Mouse (Mus musculus): Measurements from ENCODE around the gene Rabep2.

Gene Rabep2

DNA sequence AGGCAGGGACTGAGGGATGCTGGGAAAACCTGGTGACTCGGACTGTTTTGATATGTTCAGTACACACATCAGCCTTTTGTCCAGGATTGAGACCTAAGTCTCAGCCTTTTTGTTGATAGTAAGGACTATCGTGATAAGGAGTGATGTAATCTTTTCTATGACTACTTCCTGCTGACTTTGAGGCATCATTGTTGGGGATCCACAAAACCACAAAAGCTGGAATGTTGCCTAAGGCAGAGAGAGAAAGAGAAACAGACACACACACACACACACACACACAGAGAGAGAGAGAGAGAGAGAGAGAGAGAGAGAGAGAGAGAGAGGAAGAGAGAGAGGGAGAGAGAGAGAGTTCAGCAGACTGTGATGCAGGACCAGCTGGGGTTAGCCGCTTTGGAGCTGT is 10.1 kb upstream of the Rabep2 start:
- CTCF ChIA-PET: interaction anchor here in 2 of 4 experiments (0.9 to 1.0 kb wide), 2 partner anchors 19 kb away, joined by 3 read pairs; no protein-coding TSS in a partner anchor
- POLR2A ChIA-PET: interaction anchor here in 3 of 4 experiments (0.6 to 1.5 kb wide), 3 partner anchors 11 to 149 kb away, joined by 3 read pairs; no protein-coding TSS in a partner anchor

DNA sequence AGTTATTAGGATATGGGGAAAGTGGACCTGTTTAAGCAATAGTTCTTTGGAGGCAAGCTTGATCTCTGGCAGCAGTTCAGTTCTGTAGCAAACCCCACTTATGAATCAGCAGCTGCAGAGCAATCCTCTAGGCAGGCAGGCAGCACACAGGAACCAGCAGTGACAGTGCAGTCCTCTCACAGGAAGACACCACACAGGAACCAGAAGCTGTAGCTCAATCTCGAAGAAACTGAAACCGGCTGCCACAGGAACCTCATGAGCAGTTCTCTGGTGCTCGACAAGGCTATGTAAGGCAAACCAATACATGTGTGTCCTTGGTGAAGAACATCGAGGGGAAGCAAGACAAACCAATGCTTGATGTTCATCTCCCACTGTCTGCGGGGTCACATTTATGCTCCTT is 6.8 kb upstream of the Rabep2 start:
- ChIA-PET POLR2A (no interaction called here), CTCF (interaction anchor here in 2 of 4 experiments (0.6 to 1.5 kb wide), 2 partner anchors 16 to 325 kb away, joined by 4 to 7 read pairs; no protein-coding TSS in a partner anchor)

DNA sequence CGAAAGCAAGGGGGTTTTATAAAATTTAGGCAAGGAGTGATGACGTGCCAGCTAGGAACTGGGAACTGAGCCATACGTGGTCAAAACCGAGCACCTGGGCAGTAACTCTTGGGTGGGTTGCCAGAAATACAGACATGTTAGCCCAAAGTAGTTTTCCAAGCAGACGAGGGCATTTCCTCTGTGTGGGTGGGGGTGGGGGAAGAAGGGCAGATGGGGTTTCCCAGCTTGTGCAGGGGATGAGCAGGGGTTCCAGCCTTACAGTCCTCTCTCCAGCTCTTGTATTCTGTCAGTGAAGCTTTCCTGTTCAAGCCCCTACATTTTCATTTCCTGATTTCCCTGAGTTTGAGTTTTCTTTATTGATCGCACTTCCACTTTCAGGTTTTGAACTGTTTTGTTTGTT is 4.4 kb upstream of the Rabep2 start:
- ChIA-PET POLR2A (interaction anchor here in 1 of 4 experiments (1.2 kb wide), 1 partner anchor 65 kb away, joined by 3 read pairs; no protein-coding TSS in a partner anchor), CTCF (interaction anchor here in 1 of 4 experiments (1.4 kb wide), 1 partner anchor 25 kb away, joined by 4 read pairs; no protein-coding TSS in a partner anchor)

DNA sequence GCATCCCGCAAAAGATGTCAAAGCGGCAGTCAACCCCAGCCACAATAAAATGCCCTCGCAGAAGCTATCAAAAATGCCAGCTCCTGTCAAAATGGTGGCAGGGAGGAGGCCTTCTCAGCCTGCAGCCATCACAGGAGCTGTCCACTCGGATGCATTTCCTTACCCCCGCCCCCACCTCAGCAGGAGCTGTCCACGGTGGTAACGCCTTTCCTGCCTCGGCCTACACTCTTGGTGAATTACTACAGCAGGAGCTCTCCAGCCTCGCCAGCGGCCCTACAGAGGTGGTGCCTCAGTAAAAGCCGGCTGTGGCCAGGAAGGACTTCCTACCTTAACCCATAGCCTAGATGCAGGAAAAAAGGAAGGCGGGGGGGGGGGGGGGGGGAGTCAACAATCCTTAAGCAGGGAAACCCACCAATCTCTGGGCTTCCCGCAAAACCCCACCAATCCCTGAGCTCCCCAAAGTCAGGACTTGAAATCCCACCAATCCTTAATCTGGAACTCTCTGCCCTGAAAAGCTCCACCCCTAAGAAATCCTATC is 1.2 kb upstream of the Rabep2 start:
- POLR2A ChIA-PET: interaction anchor here (0.6 to 2.8 kb wide), 72 partner anchors 9 to 1449 kb away, joined by 3 to 22 read pairs (median 4); partner anchors contain the start of genes Spns1 (in 4 of the 4), Sh2b1 (in 3 of the 4), Cd19 (in 2 of the 4) and Atp2a1 (in 1 of the 4)
- CTCF ChIA-PET: interaction anchor here (0.5 to 1.9 kb wide), 32 partner anchors 9 to 941 kb away, joined by 3 to 21 read pairs (median 6); partner anchors contain the start of genes Sh2b1 (in 2 of the 4), Nfatc2ip (in 1 of the 4), Pagr1a (in 1 of the 4) and Spns1 (in 1 of the 4)

DNA sequence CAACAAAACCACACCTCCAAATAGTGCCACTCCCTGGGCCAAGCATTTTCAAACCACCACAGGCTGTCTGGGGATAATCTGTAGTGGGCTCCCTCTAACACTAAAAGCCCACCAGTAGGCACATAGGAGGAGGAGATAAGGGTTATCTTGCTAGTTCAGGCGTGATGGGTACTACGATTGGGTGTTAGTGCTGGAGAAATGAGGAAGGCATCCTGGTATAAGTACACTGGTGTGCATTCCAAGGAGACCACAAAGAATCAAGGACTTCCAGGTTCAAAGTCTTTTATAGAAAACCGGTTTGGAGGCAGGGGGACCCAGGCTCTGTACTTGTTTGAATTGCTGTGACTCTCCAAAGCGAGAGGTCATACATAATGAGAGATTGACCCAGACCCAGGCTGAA is 405 bp upstream of the Rabep2 start:
- ChIA-PET POLR2A (interaction anchor here in 3 of 4 experiments (0.6 to 2.8 kb wide), 49 partner anchors 8 to 961 kb away, joined by 3 to 22 read pairs (median 5); partner anchors contain the start of genes Sh2b1 (in 3 of the 3), Cd19 (in 2 of the 3), Spns1 (in 2 of the 3) and Atp2a1 (in 1 of the 3)), CTCF (interaction anchor here (0.6 to 1.9 kb wide), 18 partner anchors 8 to 940 kb away, joined by 3 to 21 read pairs (median 6); partner anchors contain the start of genes Pagr1a (in 1 of the 4) and Sh2b1 (in 1 of the 4))

DNA sequence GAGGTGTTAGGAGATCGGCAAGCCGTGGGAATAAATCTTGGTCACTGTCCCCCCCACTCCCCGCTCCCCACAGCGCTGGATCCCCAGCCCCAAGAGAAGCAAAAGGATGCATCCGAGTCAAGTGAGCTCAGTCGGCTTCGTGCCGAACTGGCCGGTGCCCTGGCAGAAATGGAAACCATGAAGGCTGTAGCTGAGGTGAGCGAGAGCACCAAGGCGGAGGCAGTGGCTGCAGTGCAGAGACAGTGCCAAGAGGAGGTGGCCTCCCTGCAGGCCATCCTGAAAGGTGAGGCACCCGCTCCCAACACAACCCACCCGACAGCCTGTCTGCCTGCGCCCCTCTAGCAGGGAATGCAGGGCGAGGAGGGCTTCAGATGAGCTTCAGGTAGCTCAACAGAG is 942 bp downstream of the Rabep2 start:
- ChIA-PET CTCF (interaction anchor here in 2 of 4 experiments (1.0 to 1.1 kb wide), 2 partner anchors 30 kb away, joined by 3 read pairs; no protein-coding TSS in a partner anchor), POLR2A (interaction anchor here (0.6 to 2.8 kb wide), 11 partner anchors 10 to 720 kb away, joined by 3 to 21 read pairs (median 3); partner anchors contain the start of genes Sh2b1 (in 1 of the 4) and Spns1 (in 1 of the 4))

DNA sequence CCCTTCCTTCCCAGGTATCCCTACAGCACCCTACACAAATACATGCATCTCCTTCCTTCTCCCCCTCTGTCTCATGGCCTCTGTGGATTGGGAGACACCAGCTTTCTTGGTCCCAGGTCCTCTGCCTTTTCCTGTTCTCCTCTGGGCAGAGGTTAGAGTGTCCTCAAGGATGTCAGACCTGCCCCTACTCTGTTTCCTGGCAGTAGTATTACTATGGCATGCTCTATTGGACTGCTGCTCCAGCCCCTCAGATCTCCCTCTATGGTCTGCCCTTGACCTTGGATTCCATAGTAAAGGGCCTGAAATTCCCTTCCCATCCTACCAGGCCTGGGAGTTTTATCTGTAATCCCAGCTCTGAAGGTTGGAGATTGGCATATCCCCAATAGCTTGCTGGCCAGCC is 1.6 kb downstream of the Rabep2 start:
- CTCF ChIA-PET: interaction anchor here in 2 of 4 experiments (0.7 to 1.0 kb wide), 2 partner anchors 30 to 38 kb away, joined by 3 to 7 read pairs; no protein-coding TSS in a partner anchor
- POLR2A ChIA-PET: interaction anchor here (0.6 to 1.7 kb wide), 12 partner anchors 9 to 721 kb away, joined by 3 to 5 read pairs (median 3); partner anchors contain the start of gene Spns1 (in 1 of the 4)

DNA sequence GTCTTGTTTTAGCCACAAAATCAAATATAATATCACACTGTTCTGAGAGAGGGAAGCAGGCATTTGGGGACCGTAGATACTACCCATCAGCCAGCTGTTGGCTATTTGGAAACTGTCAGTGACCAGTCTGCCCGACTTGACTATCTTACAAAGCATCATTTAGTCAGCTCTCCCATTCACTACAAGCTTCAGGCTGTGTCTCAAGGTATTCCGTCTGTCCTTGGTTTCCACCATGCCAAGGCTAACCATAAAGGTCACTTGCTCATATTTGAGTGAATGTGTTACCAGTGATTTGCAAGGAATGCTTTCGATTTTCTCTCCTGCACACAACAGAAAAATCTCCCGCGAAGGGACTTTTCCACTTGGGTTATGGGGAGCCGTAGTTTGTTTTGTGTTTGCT is 6.2 kb downstream of the Rabep2 start:
- POLR2A ChIA-PET: interaction anchor here in 2 of 4 experiments (1.3 to 1.7 kb wide), 4 partner anchors 40 to 67 kb away, joined by 4 to 6 read pairs (median 4); partner anchors contain the start of gene Sh2b1 (in 1 of the 2)
- CTCF ChIA-PET: interaction anchor here in 1 of 4 experiments (1.1 kb wide), 1 partner anchor 35 kb away, joined by 3 read pairs; no protein-coding TSS in a partner anchor

DNA sequence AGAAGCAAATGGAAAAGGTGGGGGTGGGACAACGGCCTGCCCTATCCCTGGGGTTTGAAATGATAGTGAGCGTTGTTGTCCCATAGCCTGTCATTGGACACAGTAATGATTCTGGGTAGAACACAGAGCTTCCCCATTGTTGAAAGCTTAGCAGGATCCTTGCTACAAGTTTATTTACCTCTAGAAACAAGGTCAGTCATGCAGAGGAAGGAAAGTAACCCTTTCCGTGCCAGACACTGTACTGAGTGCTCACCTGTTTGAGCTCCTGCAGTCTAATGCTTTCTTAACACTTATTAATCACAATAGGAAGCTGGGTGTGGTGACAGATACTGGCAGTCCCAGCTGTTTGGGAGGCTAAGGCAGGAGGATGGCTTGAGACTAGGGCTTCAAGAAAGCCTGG is 7.2 kb downstream of the Rabep2 start:
- ChIA-PET POLR2A (interaction anchor here in 3 of 4 experiments (0.6 to 3.7 kb wide), 18 partner anchors 8 to 140 kb away, joined by 3 to 21 read pairs (median 4); partner anchors contain the start of gene Sh2b1 (in 3 of the 3)), CTCF (interaction anchor here (0.6 to 3.7 kb wide), 20 partner anchors 8 to 314 kb away, joined by 3 to 16 read pairs (median 4); partner anchors contain the start of genes Sh2b1 (in 2 of the 4) and Sbk1 (in 1 of the 4))

DNA sequence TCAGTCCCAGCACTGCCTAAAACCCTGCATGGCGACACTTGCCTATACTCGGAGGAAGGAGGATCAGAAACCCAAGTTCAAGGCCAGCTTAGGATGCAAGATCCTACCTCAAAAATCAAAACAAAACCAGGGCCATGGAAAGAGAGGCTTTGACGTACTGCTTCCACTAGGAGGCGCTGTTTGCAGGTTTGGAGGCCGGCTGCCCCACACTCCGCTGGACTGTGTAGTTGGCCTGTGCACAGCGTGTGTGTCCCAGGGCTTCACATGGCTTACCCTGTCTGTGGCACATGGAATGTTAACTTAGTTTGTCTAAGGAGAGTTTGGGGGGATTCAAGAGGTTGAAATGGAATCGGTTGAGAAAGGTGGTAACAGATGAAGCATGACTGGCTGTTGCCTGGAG is 8.3 kb downstream of the Rabep2 start:
- POLR2A ChIA-PET: interaction anchor here in 2 of 4 experiments (1.2 to 3.7 kb wide), 6 partner anchors 9 to 80 kb away, joined by 4 to 21 read pairs (median 6); partner anchors contain the start of gene Sh2b1 (in 2 of the 2)
- CTCF ChIA-PET: interaction anchor here (0.6 to 3.7 kb wide), 35 partner anchors 8 to 1047 kb away, joined by 3 to 16 read pairs (median 4); partner anchors contain the start of genes Sh2b1 (in 3 of the 4), Cd19 (in 1 of the 4), Eif3c (in 1 of the 4) and Rabep2 (in 1 of the 4)

DNA sequence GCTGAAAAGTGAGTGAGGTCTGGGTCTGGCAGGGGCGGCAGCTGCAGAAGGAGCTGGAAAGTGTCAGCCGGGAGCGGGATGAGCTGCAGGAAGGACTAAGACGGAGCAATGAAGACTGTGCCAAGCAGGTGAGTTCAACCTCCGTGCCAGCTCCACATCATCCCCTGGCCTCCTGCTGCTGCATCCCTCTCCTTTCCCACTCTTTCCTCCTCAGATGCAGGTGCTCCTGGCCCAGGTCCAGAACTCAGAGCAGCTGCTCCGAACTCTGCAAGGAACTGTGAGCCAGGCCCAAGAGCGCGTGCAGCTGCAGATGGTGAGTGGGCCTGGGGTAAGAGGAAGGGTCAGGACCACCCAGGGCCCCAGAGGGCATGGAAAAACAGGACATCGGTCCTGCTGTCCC is 11.6 kb downstream of the Rabep2 start:
- CTCF ChIA-PET: interaction anchor here in 2 of 4 experiments (0.6 to 0.7 kb wide), 3 partner anchors 21 to 1927 kb away, joined by 3 to 4 read pairs (median 3); no protein-coding TSS in a partner anchor
- POLR2A ChIA-PET: interaction anchor here in 3 of 4 experiments (0.5 to 2.0 kb wide), 7 partner anchors 9 to 465 kb away, joined by 3 to 4 read pairs (median 3); no protein-coding TSS in a partner anchor

DNA sequence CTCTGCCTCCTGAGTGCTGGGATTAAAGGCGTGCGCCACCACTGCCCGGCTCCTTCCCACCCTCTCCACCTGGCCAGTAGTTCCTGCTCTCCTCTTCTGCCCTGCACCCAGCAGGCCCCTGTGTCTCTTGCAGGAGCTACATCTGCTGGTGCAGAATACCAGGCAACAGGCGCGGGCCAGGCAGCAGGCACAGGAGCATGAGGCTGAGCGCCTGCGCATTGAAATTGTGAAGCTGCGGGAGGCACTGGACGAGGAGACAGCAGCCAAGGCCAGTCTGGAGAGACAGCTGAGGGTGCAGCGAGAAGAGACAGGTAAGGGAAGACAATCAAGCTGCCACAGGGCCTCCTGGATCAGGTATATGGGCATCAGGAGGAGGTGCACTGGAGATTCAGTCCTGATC is 15.4 kb downstream of the Rabep2 start:
- ChIA-PET CTCF (interaction anchor here in 2 of 4 experiments (0.6 kb wide), 2 partner anchors 8 to 135 kb away, joined by 3 to 4 read pairs; no protein-coding TSS in a partner anchor), POLR2A (interaction anchor here in 1 of 4 experiments (1.4 kb wide), 1 partner anchor 8 kb away, joined by 4 read pairs; no protein-coding TSS in a partner anchor)

DNA sequence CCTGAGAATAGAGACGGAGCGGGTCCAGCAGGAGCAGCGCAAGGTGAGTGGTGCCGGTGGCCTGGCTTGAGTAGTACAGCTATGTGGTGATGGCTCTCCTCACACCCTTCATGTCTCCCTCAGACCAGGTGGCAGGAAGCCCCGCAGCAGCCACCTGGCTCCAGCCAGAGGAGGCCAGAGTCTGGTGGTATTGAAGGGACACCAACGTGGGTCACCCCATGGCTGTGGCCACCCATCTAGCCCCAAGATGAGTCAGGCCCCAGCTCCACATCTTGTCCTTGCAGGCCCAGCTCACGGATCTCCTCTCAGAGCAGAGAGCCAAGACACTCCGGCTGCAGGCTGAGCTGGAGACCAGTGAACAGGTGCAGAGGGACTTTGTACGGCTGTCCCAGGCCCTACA is 16.0 kb downstream of the Rabep2 start:
- POLR2A ChIA-PET: interaction anchor here in 1 of 4 experiments (1.4 to 1.5 kb wide), 3 partner anchors 9 to 18 kb away, joined by 3 to 5 read pairs (median 4); partner anchors contain the start of gene Atp2a1
- CTCF ChIA-PET: interaction anchor here in 3 of 4 experiments (0.6 to 1.2 kb wide), 5 partner anchors 8 to 135 kb away, joined by 3 to 9 read pairs (median 4); no protein-coding TSS in a partner anchor

DNA sequence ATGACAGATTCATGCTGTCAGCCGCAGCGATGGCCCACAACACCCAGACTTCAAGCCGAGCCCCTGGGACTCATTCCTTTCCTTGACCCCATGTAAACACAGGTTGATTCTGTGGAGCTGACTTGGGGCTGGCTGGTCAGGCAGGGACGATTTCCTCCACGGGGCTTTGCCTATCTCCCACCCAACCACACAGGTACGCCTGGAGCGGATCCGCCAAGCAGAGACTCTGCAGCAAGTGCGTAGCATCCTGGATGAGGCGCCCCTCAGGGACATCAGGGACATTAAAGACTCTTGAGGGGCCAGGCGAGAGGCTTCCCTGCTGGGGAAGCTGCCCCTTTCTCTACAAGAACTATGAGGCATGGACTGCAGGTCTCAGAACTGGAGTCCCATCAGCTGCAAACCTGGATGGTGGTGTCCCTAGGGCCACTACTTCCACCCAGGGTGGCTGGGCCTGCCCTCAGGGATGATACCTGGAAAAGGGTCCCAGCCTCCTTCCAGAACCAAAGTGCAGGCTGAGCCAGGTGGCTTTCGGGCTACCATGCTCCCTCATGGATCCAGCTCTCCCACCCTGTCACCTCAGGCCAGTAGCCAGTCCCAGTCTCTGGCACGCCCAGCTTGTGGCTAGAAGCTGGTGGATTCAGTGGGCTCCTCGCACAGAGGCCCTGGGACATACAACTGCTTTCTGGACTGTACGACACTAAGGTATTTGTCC is 16.7 kb downstream of the Rabep2 start:
- CTCF ChIA-PET: interaction anchor here (0.5 to 2.7 kb wide), 9 partner anchors 8 to 30 kb away, joined by 3 to 11 read pairs (median 6); partner anchors contain the start of gene Sh2b1 (in 1 of the 4)
- POLR2A ChIA-PET: interaction anchor here in 2 of 4 experiments (0.5 to 1.5 kb wide), 7 partner anchors 9 to 314 kb away, joined by 3 to 5 read pairs (median 4); partner anchors contain the start of genes Atp2a1 (in 1 of the 2) and Tufm (in 1 of the 2)

DNA sequence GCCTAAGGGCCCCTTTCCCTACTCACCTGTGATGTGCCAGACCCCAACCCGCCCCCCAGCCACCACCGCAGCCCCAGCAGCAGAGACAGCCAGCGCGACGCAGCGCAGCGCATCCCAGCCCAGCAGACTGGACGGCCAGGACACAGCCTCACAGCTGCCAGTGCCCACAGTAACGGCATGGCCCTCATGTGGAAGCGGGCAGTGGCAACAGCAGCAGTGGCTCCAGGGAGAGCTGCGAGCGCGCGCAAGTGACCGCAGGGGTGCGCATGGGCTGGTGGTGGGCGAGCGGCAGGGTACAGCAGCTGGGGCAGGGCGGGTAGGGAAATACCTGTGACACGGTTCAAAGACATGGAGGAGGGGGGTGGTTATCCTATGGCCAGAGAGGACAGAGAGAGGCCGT is 17.7 kb downstream of the Rabep2 start:
- ChIA-PET POLR2A (interaction anchor here in 3 of 4 experiments (0.5 to 1.8 kb wide), 10 partner anchors 10 to 247 kb away, joined by 3 to 7 read pairs (median 4); partner anchors contain the start of genes Sh2b1 (in 2 of the 3) and Tufm (in 1 of the 3)), CTCF (interaction anchor here (0.9 to 2.7 kb wide), 7 partner anchors 9 to 29 kb away, joined by 3 to 11 read pairs (median 3); partner anchors contain the start of gene Sh2b1 (in 1 of the 4))

DNA sequence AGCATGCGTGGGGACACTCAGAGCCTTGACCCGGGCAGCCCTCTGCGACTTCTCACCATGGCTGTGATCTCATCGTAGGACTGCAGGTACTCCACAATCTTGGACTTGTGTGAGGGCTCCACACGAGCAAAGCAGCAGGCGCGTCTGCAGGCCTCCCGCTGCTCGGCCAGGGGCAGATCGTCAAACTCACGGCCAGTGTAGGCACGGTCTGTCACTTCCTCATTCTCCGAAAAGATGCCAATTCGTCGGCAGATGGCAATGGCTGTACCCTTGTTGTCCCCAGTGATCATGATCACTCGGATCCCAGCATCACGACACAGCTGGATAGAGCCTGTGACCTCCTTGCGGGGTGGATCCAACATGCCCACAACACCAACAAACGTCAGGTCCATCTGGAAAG is 19.9 kb downstream of the Rabep2 start:
- CTCF ChIA-PET: no interaction called here
- POLR2A ChIA-PET: interaction anchor here in 1 of 4 experiments (0.6 to 1.2 kb wide), 2 partner anchors 9 to 88 kb away, joined by 3 read pairs; no protein-coding TSS in a partner anchor

DNA sequence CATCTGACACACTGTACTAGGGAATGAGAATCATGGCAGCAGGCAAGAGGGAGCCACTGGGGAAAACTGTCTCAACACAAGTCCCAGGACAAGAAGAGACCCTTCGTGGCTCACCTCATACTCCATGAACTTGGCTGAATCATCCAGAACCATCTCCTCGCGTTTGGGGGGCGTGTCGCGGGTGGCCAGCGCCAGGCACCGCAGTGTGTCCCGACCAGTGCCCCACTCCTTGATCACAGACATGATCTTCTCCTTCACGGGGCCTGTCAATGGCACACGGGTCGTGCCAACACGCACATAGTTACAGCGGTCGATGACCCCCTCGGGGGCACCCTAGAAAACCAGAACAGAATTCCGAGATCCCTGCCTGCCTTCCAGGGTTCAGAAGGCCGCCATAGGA is 21.4 kb downstream of the Rabep2 start:
- POLR2A ChIA-PET: interaction anchor here in 1 of 4 experiments (0.7 to 1.5 kb wide), 7 partner anchors 10 to 50 kb away, joined by 3 to 5 read pairs (median 4); partner anchors contain the start of gene Sh2b1
- CTCF ChIA-PET: interaction anchor here in 3 of 4 experiments (0.5 to 1.0 kb wide), 3 partner anchors 13 to 16 kb away, joined by 3 to 9 read pairs (median 4); no protein-coding TSS in a partner anchor
